Mouse (Mus musculus) cerebellum, adult 11 months (tissue): ENCODE measurements around the gene Hoxd13.

Experiments
- DNase-seq: peaks from one replicate; pipeline ENCODE4 v3.0.0; 2022

The Hoxd13 gene

GRCm38 (mm10) chr2:74696442-74697335 is 28.6 kb downstream of the Hoxd13 start:
- DNase-seq: no peak

- no peak for DNase-seq
Observed at GRCm38 (mm10) chr2:74697567-74698121, 29.5 kb downstream of the Hoxd13 start, which contains the start of gene Hoxd9. Hoxd9 (plus strand) TSS chr2:74697727.

GRCm38 (mm10) chr2:74698201-74699052 is 30.3 kb downstream of the Hoxd13 start:
- no peak for DNase-seq

- no peak for DNase-seq
Observed at GRCm38 (mm10) chr2:74699053-74699430, 30.9 kb downstream of the Hoxd13 start.

- DNase-seq: no peak
Observed at GRCm38 (mm10) chr2:74699664-74700545, 31.8 kb downstream of the Hoxd13 start.

- no peak for DNase-seq
Observed at GRCm38 (mm10) chr2:74700546-74701112, 32.5 kb downstream of the Hoxd13 start.

GRCm38 (mm10) chr2:74701949-74702819 is 34.1 kb downstream of the Hoxd13 start:
- peak; percentile 40 for DNase-seq

GRCm38 (mm10) chr2:74702820-74703219 is 34.7 kb downstream of the Hoxd13 start:
- DNase-seq: no peak

- no peak for DNase-seq
Observed at GRCm38 (mm10) chr2:74703317-74703716, 35.2 kb downstream of the Hoxd13 start.

- DNase-seq: no peak
Observed at GRCm38 (mm10) chr2:74703720-74704392, 35.7 kb downstream of the Hoxd13 start.

- no peak for DNase-seq
Observed at GRCm38 (mm10) chr2:74704393-74704998, 36.4 kb downstream of the Hoxd13 start, which contains the start of gene Hoxd8. Hoxd8 (plus strand) TSS chr2:74704615.

GRCm38 (mm10) chr2:74704999-74705466 is 36.9 kb downstream of the Hoxd13 start:
- no peak for DNase-seq

- no peak for DNase-seq
Observed at GRCm38 (mm10) chr2:74705467-74706089, 37.5 kb downstream of the Hoxd13 start.

GRCm38 (mm10) chr2:74706393-74706960 is 38.4 kb downstream of the Hoxd13 start:
- DNase-seq: no peak

GRCm38 (mm10) chr2:74707599-74707998 is 39.5 kb downstream of the Hoxd13 start:
- DNase-seq: no peak

GRCm38 (mm10) chr2:74708676-74709075 is 40.6 kb downstream of the Hoxd13 start:
- DNase-seq: no peak

GRCm38 (mm10) chr2:74709465-74710419 is 41.6 kb downstream of the Hoxd13 start:
- DNase-seq: no peak
